Mouse (Mus musculus) left cerebral cortex, postnatal 10 days (tissue): ENCODE data around the gene Cpa2. TPM values are rescaled to one million over a fixed set of nuclear protein-coding genes. Genes with fewer than 3 reads are reported as not detected.

Source experiments
- DNase-seq, 2 experiments: peaks; one replicate each; pipeline ENCODE4 v3.0.0; 2021 to 2022; ENCODE audit warnings: low spot score in 2 of 2, mixed read lengths in 1 of 2; ENCODE audit errors: extremely low spot score in 1 of 2
- intact Hi-C: fragments of 180-260 bp; cut with DNase I; formaldehyde crosslinking; loops from one replicate; pipeline ENCODE4 v1.15.1; 2025
- total RNA-seq, 2 experiments: library from RNA; stranded (reverse); gene quantifications; 2 replicates each; pipeline ENCODE4 v1.2.3; 2021

Gene Cpa2
- total RNA-seq, 2 experiments from 2014 or later: 3.6 to 4.6 TPM

- peak in 1 of 2 experiments; percentile 40 for DNase-seq
- intact Hi-C loops: loop anchor here (5.0 kb wide), 1 partner anchor 84 kb away; no protein-coding TSS in a partner anchor
Measured at GRCm38 (mm10) chr6:30546571-30547273, 5.3 kb downstream of the Cpa2 start.

- intact Hi-C loops: loop anchor here (5.0 kb wide), 1 partner anchor 85 kb away; no protein-coding TSS in a partner anchor
- DNase-seq: peak in 1 of 2 experiments; percentile 68
Measured at GRCm38 (mm10) chr6:30547274-30547645, 5.9 kb downstream of the Cpa2 start.

- no peak for DNase-seq
- intact Hi-C loops: loop anchor here (5.0 kb wide), 1 partner anchor 85 kb away; no protein-coding TSS in a partner anchor
Measured at GRCm38 (mm10) chr6:30547656-30548306, 6.4 kb downstream of the Cpa2 start.

- intact Hi-C loops: loop anchor here (5.0 kb wide), 1 partner anchor 87 kb away; no protein-coding TSS in a partner anchor
- DNase-seq: no peak
Measured at GRCm38 (mm10) chr6:30549231-30549761, 7.9 kb downstream of the Cpa2 start.

GRCm38 (mm10) chr6:30550496-30551192 is 9.3 kb downstream of the Cpa2 start:
- no peak for DNase-seq
- intact Hi-C loops: no loop called here

GRCm38 (mm10) chr6:30551193-30551515 is 9.8 kb downstream of the Cpa2 start:
- no peak for DNase-seq
- intact Hi-C loops: no loop called here

- DNase-seq: peak; percentile 38 to 49
- intact Hi-C loops: no loop called here
Measured at GRCm38 (mm10) chr6:30551644-30552580, 10.5 kb downstream of the Cpa2 start.

GRCm38 (mm10) chr6:30552628-30553027 is 11.2 kb downstream of the Cpa2 start:
- DNase-seq: no peak
- intact Hi-C loops: no loop called here

- DNase-seq: no peak
- intact Hi-C loops: no loop called here
Measured at GRCm38 (mm10) chr6:30553381-30554010, 12.1 kb downstream of the Cpa2 start.

GRCm38 (mm10) chr6:30554092-30554491 is 12.7 kb downstream of the Cpa2 start:
- intact Hi-C loops: no loop called here
- DNase-seq: no peak

GRCm38 (mm10) chr6:30554621-30555170 is 13.3 kb downstream of the Cpa2 start:
- intact Hi-C loops: no loop called here
- DNase-seq: no peak

GRCm38 (mm10) chr6:30556080-30556479 is 14.7 kb downstream of the Cpa2 start:
- no peak for DNase-seq
- intact Hi-C loops: no loop called here

- intact Hi-C loops: no loop called here
- DNase-seq: no peak
Measured at GRCm38 (mm10) chr6:30559726-30560125, 18.3 kb downstream of the Cpa2 start.

GRCm38 (mm10) chr6:30562132-30562531 is 20.8 kb downstream of the Cpa2 start:
- DNase-seq: no peak
- intact Hi-C loops: no loop called here

- DNase-seq: no peak
- intact Hi-C loops: no loop called here
Measured at GRCm38 (mm10) chr6:30563575-30563974, 22.2 kb downstream of the Cpa2 start.

GRCm38 (mm10) chr6:30564051-30564450 is 22.7 kb downstream of the Cpa2 start:
- intact Hi-C loops: no loop called here
- DNase-seq: no peak

- no peak for DNase-seq
- intact Hi-C loops: no loop called here
Measured at GRCm38 (mm10) chr6:30568069-30568468, 26.7 kb downstream of the Cpa2 start, which contains the start of gene Cpa4. Gene Cpa4 (plus strand): TSS chr6:30568369.

GRCm38 (mm10) chr6:30569331-30569730 is 27.9 kb downstream of the Cpa2 start:
- no peak for DNase-seq
- intact Hi-C loops: no loop called here
